Mouse (Mus musculus) MEL (cell line): Measurements from ENCODE around the gene Tma16. TPM values are rescaled to one million over a fixed set of nuclear protein-coding genes. Genes with fewer than 3 reads are reported as not detected.
A peak's percentile ranks its signal among the peaks of the same experiment; 100 is the strongest.

ENCODE experiments used
- DNase-seq: peaks from one replicate; pipeline ENCODE4 v3.0.0; 2011; ENCODE audit warnings: low read depth, low spot score
- H3K27ac ChIP-seq: 2 replicates; pipeline ENCODE4 v1.5.1; 2012; ENCODE audit warnings: low read depth, mild to moderate bottlenecking, control low read depth, low read length, moderate library complexity; ENCODE audit not compliant: control insufficient read depth
- H3K27me3 ChIP-seq, 2 experiments: fragments of 150-350 bp in 1 of 2; sonication (generic) in 1 of 2; 2 replicates each; pipeline ENCODE4 v1.6.1; 2012; ENCODE audit warnings: low read length in 2 of 2, mild to moderate bottlenecking in 2 of 2, improper control_type of control experiment in 1 of 2, moderate library complexity in 1 of 2; ENCODE audit not compliant: insufficient read depth in 2 of 2, control insufficient read depth in 1 of 2
- H3K36me3 ChIP-seq, 2 experiments: 2 replicates each; pipeline ENCODE4 v1.6.1; 2012 to 2014; ENCODE audit warnings: low read length in 2 of 2, improper control_type of control experiment in 1 of 2, inconsistent platforms in 1 of 2, mild to moderate bottlenecking in 1 of 2; ENCODE audit not compliant: insufficient read depth in 2 of 2, control insufficient read depth in 1 of 2
- H3K4me1 ChIP-seq, 2 experiments: fragments of 150-350 bp in 1 of 2; sonication (generic) in 1 of 2; 2 replicates each; pipeline ENCODE4 v1.6.1; 2012; ENCODE audit warnings: low read length in 2 of 2, improper control_type of control experiment in 1 of 2, mild to moderate bottlenecking in 1 of 2; ENCODE audit not compliant: insufficient read depth in 2 of 2, control insufficient read depth in 1 of 2
- H3K4me3 ChIP-seq, 2 experiments: fragments of 150-350 bp in 1 of 2; sonication (generic) in 1 of 2; 2 replicates each; pipeline ENCODE4 v1.5.1; 2012; ENCODE audit warnings: low read depth in 2 of 2, low read length in 2 of 2, mild to moderate bottlenecking in 2 of 2, moderate library complexity in 2 of 2, control low read depth in 1 of 2, improper control_type of control experiment in 1 of 2; ENCODE audit not compliant: control insufficient read depth in 1 of 2, insufficient read depth in 1 of 2
- H3K79me2 ChIP-seq: 2 replicates; pipeline ENCODE4 v1.6.1; 2012; ENCODE audit warnings: mild to moderate bottlenecking, low read length, moderate library complexity; ENCODE audit not compliant: control insufficient read depth, poor library complexity, insufficient read depth
- H3K9ac ChIP-seq: 2 replicates; pipeline ENCODE4 v1.6.1; 2012; ENCODE audit warnings: low read depth, mild to moderate bottlenecking, control low read depth, low read length, moderate library complexity; ENCODE audit not compliant: control insufficient read depth, poor library complexity, severe bottlenecking
- H3K9me3 ChIP-seq: fragments of 150-350 bp; sonication (generic); replicated peaks from 2 replicates; pipeline ENCODE4 v1.6.1; 2012; ENCODE audit warnings: mild to moderate bottlenecking, low read length, improper control_type of control experiment, moderate library complexity; ENCODE audit not compliant: insufficient read depth
- CHD2 ChIP-seq: IDR thresholded peaks from 2 replicates; pipeline ENCODE4 v1.6.1; 2011; ENCODE audit warnings: low read length, improper control_type of control experiment
- CTCF ChIP-seq, 3 experiments: IDR thresholded peaks in 2 of 3; conservative IDR thresholded peaks in 1 of 3; 2 replicates each; pipeline ENCODE4 v1.5.1; 2011 to 2012; ENCODE audit warnings: low read length in 3 of 3, low read depth in 2 of 3, mild to moderate bottlenecking in 2 of 3, improper control_type of control experiment in 1 of 3, inconsistent platforms in 1 of 3, mixed read lengths in 1 of 3, moderate library complexity in 1 of 3; ENCODE audit not compliant: control insufficient read depth in 1 of 3, insufficient read depth in 1 of 3, poor library complexity in 1 of 3, severe bottlenecking in 1 of 3
- E2F4 ChIP-seq: IDR thresholded peaks from 2 replicates; pipeline ENCODE4 v1.6.1; 2011; ENCODE audit warnings: low read depth, low read length, improper control_type of control experiment, borderline replicate concordance
- ELF1 ChIP-seq: IDR thresholded peaks from 2 replicates; pipeline ENCODE4 v1.6.1; 2014; ENCODE audit warnings: low read depth, mild to moderate bottlenecking, inconsistent platforms, low read length, improper control_type of control experiment, moderate library complexity
- ETS1 ChIP-seq: IDR thresholded peaks from 2 replicates; pipeline ENCODE4 v1.6.1; 2012; ENCODE audit warnings: low read depth, mild to moderate bottlenecking, inconsistent platforms, low read length, improper control_type of control experiment, moderate library complexity
- GATA1 ChIP-seq: IDR thresholded peaks from 2 replicates; pipeline ENCODE4 v1.6.1; 2011; ENCODE audit warnings: low read depth, low read length, improper control_type of control experiment
- MAFK ChIP-seq: IDR thresholded peaks from 2 replicates; pipeline ENCODE4 v1.6.1; 2011; ENCODE audit warnings: low read depth, mild to moderate bottlenecking, low read length, improper control_type of control experiment, borderline replicate concordance
- MAX ChIP-seq: IDR thresholded peaks from 2 replicates; pipeline ENCODE4 v1.6.1; 2011; ENCODE audit warnings: low read length, improper control_type of control experiment
- MAZ ChIP-seq: IDR thresholded peaks from 2 replicates; pipeline ENCODE4 v1.6.1; 2012; ENCODE audit warnings: low read depth, mild to moderate bottlenecking, inconsistent platforms, low read length, improper control_type of control experiment
- MYC ChIP-seq: IDR thresholded peaks from 2 replicates; pipeline ENCODE4 v1.6.1; 2011; ENCODE audit warnings: low read depth, mild to moderate bottlenecking, low read length, improper control_type of control experiment, moderate library complexity
- NELFE ChIP-seq: IDR thresholded peaks from 2 replicates; pipeline ENCODE4 v1.6.1; 2011; ENCODE audit warnings: low read depth, low read length, improper control_type of control experiment
- POLR2AphosphoS2 ChIP-seq: IDR thresholded peaks from 2 replicates; pipeline ENCODE4 v1.6.1; 2011; ENCODE audit warnings: low read length, improper control_type of control experiment
- POLR2AphosphoS5 ChIP-seq: IDR thresholded peaks from 2 replicates; pipeline ENCODE4 v1.6.1; 2012; ENCODE audit warnings: low read depth, borderline replicate concordance, mild to moderate bottlenecking, inconsistent platforms, low read length, moderate library complexity, mixed read lengths
- RAD21 ChIP-seq: IDR thresholded peaks from 2 replicates; pipeline ENCODE4 v1.6.1; 2011; ENCODE audit warnings: mild to moderate bottlenecking, low read depth, low read length, improper control_type of control experiment
- SMC3 ChIP-seq: IDR thresholded peaks from 2 replicates; pipeline ENCODE4 v1.6.1; 2011; ENCODE audit warnings: low read depth, low read length, improper control_type of control experiment
- TCF12 ChIP-seq: IDR thresholded peaks from 2 replicates; pipeline ENCODE4 v1.6.1; 2014; ENCODE audit warnings: low read depth, mild to moderate bottlenecking, inconsistent platforms, low read length, improper control_type of control experiment, moderate library complexity
- ZC3H11A ChIP-seq: IDR thresholded peaks from 2 replicates; pipeline ENCODE4 v1.6.1; 2012; ENCODE audit warnings: low read depth, mild to moderate bottlenecking, inconsistent platforms, low read length, improper control_type of control experiment
- ZNF384 ChIP-seq: IDR thresholded peaks from 2 replicates; pipeline ENCODE4 v1.6.1; 2012; ENCODE audit warnings: low read depth, mild to moderate bottlenecking, inconsistent platforms, low read length, improper control_type of control experiment
- polyA plus RNA-seq, 2 experiments: library from polyadenylated mRNA; stranded (reverse) in 1 of 2; unstranded in 1 of 2; fragments of >175 nt in 1 of 2; fragments of >200 nt in 1 of 2; gene quantifications; 2 replicates each; pipeline versions ENCODE4 v1.2.1 to v1.2.4; 2012; ENCODE audit warnings: low replicate concordance in 2 of 2, low read depth in 1 of 2; ENCODE audit not compliant: insufficient read length in 2 of 2, insufficient read depth in 1 of 2, missing spikeins in 1 of 2
- total RNA-seq: library from RNA; depleted of rRNA; stranded (reverse); fragments of 300-350 nt; gene quantifications from 2 replicates; pipeline ENCODE4 v1.2.3, GENCODE M21; 2012

The Tma16 gene
- total and polyA plus RNA-seq, 3 experiments, result 29.4 to 33.2 TPM; not detected in 1

DNA sequence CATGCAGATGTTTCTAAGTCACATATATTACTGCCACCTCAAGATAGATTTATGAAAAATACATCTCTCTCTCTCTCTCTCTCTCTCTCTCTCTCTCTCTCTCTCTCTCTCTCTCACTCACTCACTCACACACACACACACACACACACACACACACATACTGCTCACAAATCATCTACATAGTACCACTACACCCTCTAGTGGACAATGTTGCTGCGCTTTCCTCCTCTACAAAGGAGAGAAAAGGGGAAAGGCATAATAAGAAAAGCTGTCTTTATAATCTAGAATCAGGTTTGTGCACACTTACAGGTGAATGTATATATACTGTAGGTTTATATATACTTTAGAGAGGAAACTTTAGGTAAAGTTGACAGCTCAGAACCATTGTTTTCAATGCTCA is 43.6 kb downstream of the Tma16 start:
- no peaks in the 10 kb centered on the region for H3K9me3 ChIP-seq
- no peak overlapping the region for H3K9ac ChIP-seq
- TF ChIP-seq CTCF (IDR thresholded peaks at IDR 0.05 in 2 of 3, conservative IDR thresholded peaks at IDR 0.05 in 1 of 3; ENCODE audit: control insufficient read depth in 1 of 3, insufficient read depth in 1 of 3, low read depth in 2 of 3, low read length in 3 of 3, poor library complexity in 1 of 3, severe bottlenecking in 1 of 3) (peak in 2 of 3 experiments; percentile 33 to 74; a peak in 3 of 6 replicates), SMC3 (peak; percentile 70), POLR2AphosphoS5 (no peak), RAD21 (peak; percentile 76), ZC3H11A (peak; percentile 65; the same call in 1 of the 2 replicates)
- no peaks in the 10 kb centered on the region for H3K27me3 ChIP-seq
- H3K27ac ChIP-seq, result no peak overlapping the region
- H3K79me2 ChIP-seq, result no peaks in the 10 kb centered on the region
- H3K4me1 ChIP-seq, result no peaks in the 10 kb centered on the region; a peak in 1 of 4 replicates
- peak; percentile 66 for DNase-seq
- H3K4me3 ChIP-seq, result no peak overlapping the region
- no peaks in the 10 kb centered on the region for H3K36me3 ChIP-seq

DNA sequence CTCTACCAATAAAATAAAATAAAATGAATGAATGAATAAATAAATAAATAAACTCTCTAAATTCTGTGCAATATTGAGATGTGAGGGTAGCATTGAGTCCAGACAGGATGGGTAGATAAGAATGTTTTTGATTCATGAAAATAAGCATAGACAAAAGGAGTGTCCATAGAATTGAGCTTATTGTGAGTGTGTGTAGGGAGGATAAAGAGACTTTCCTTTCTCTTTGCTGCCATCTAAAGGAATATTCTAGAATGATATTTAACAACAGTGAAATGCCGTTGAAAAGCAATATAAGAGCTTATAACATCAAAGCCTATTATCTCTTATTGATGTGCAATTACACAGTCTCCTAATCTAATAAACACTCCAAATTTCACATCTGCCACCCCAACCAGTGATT is 45.2 kb downstream of the Tma16 start:
- Histone ChIP-seq H3K36me3 (no peaks in the 10 kb centered on the region), H3K27ac (no peak overlapping the region), H3K4me1 (no peaks in the 10 kb centered on the region), H3K9ac (no peak overlapping the region), H3K9me3 (no peaks in the 10 kb centered on the region), H3K27me3 (no peaks in the 10 kb centered on the region), H3K4me3 (no peak overlapping the region), H3K79me2 (no peaks in the 10 kb centered on the region)
- TF ChIP-seq CTCF (IDR thresholded peaks at IDR 0.05 in 2 of 3, conservative IDR thresholded peaks at IDR 0.05 in 1 of 3; ENCODE audit: control insufficient read depth in 1 of 3, insufficient read depth in 1 of 3, low read depth in 2 of 3, low read length in 3 of 3, poor library complexity in 1 of 3, severe bottlenecking in 1 of 3), result peak in 1 of 3 experiments; percentile 64; a peak in 2 of 6 replicates
- TF ChIP-seq MAX, result no peak
- TF ChIP-seq ZC3H11A, result peak; percentile 56
- TF ChIP-seq ZNF384, result no peak
- no peak for TF ChIP-seq GATA1
- no peak for TF ChIP-seq ELF1
- TF ChIP-seq NELFE, result no peak
- no peak for TF ChIP-seq POLR2AphosphoS5
- TF ChIP-seq MYC, result no peak
- TF ChIP-seq MAZ, result no peak
- TF ChIP-seq CHD2, result no peak
- TF ChIP-seq MAFK, result no peak
- peak; percentile 84 for TF ChIP-seq RAD21
- TF ChIP-seq POLR2AphosphoS2, result no peak
- TF ChIP-seq SMC3, result peak; percentile 75
- TF ChIP-seq TCF12, result no peak
- TF ChIP-seq E2F4, result no peak
- TF ChIP-seq ETS1, result no peak
- DNase-seq, result peak; percentile 35
